Mouse (Mus musculus) neutrophil, adult 83 days (primary cell): ENCODE data around the gene Meltf. TPM values are rescaled to one million over a fixed set of nuclear protein-coding genes. Genes with fewer than 3 reads are reported as not detected.

Source experiments
- total RNA-seq, 2 experiments: library from RNA; stranded (reverse); gene quantifications; one replicate each; pipeline ENCODE4 v1.2.4; 2023

The Meltf gene
- total RNA-seq = not detected

DNA sequence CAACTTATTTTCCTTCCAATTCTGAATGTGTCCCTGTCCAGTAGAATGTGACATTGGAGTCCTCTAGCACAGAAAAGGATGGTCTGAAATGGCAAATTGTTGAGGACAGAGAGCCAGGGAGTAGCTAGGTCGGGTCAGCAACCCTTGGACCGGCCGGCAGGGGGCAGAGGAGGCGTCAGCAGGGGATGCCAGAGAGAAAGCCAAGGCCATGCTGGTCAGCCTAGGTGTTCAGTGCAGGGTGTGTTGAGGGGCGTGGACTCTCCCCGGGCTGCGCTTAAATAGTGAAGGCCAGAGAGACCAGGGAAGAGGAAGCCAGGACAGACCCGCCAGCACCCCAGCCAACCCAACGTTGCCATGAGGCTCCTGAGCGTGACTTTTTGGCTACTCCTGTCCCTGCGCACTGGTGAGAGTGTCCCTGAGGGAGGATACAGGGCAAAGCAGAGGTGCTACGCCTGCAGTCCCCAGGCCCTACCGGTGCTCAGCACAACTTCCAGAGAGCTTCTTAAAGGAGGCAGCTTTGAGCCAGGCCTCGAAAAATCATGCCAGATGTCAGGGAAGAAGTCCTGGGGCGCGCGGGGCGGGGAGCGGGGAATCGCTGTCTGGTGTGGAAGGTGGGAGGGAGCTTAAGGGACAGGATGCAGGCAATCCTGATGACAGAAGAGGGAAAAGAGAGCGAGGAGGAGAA lies at the start of gene Meltf:
Gene Meltf (plus strand): TSS at position 238 of the 685 bp plus-strand sequence.

DNA sequence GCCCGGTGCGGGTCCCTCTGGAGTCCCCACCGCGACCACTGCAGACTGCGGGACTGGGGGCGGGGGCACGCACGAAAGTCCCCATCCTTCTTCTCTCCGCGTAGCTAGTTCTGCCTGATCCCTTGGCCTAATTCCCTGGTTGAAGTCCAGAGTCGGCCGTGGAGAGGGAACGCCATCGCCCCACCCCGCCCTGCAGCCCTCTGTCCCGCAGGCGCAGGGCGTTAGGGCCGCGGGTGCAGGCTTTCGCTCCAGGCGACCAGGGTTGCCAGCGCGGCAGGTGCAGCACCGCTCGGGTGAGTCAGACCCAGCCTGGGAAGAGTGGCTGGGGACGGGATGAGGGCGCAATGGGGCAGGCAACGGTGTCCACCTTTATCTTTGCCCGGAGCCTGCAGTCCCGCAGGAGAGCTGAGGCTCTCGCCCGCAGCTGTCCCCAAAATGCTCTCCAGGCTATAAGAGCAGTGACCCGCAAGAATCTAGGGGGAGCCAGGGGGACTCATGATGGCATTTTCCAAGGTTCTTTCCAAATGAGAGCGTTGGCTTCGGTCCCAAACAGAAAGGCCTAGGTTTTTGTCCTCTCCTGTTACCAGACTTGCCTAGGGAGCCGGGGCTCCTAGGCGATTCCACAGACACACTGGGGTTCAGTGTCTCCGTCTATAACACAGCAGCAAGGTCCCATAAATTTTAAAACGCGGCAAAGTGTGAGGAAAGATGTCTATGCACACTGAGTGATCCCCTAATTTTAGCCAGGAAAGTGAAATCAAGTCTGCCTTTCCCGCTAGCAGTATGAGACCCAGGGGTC lies 55.3 kb downstream of the Meltf start, which contains the start of gene Pigz:
Gene Pigz (plus strand): TSS at position 101 of the 799 bp plus-strand sequence.

DNA sequence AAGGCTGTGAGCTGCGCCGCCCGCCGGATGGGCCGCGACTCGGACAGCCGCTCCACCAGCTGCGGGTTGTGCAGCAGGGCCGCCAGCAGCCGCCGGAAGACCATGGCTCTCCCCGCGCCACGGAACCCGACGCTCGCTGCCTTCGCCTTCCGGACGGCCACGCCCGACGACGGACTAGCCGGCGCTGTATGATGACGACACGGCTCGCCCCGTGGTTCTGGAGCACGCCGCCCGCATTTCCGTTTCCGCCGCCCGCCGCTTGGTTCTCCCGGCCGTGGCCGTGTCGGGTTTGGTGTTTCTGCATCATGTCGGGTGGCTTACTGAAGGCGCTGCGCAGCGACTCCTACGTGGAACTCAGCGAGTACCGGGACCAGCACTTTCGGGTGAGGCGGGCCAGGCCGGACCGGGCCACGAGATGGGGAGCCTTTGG lies 69.8 kb downstream of the Meltf start, which contains the start of the genes 0610012G03Rik and Ncbp2:
Gene 0610012G03Rik (minus strand): TSS at position 150 of the 430 bp plus-strand sequence.
Gene Ncbp2 (plus strand): TSS at position 169 of the 430 bp plus-strand sequence.

Other genes starting within 250 kb of the Meltf start
- 10 to 100 TPM; 35.0 to 38.4 TPM for gene Dlg1, start 215.4 kb upstream of the Meltf start, total RNA-seq
- gene Pigz, start 55.0 kb downstream of the Meltf start, total RNA-seq = under 1 TPM in 1 of 2 experiments, not detected in 1; 0.94 TPM
- 10 to 100 TPM; 12.0 to 13.0 TPM for gene 0610012G03Rik, start 69.7 kb downstream of the Meltf start, total RNA-seq
- 10 to 100 TPM; 13.8 to 15.2 TPM for gene Ncbp2, start 69.7 kb downstream of the Meltf start, total RNA-seq
- gene Senp5, start 124.5 kb downstream of the Meltf start, total RNA-seq = 10 to 100 TPM; 11.7 to 12.0 TPM
- 100 to 1,000 TPM; 100 to 108 TPM for gene Pak2, start 200.5 kb downstream of the Meltf start, total RNA-seq
- gene Pigx, start 220.9 kb downstream of the Meltf start, total RNA-seq = 10 to 100 TPM; 39.5 to 43.8 TPM
- gene Cep19, start 221.0 kb downstream of the Meltf start, total RNA-seq = 10 to 100 TPM; 32.0 to 36.1 TPM